Mouse (Mus musculus) kidney, postnatal 0 days (tissue): ENCODE results near the gene Trabd2b. TPM values are rescaled to one million over a fixed set of nuclear protein-coding genes. Genes with fewer than 3 reads are reported as not detected.

Experiments used
- ATAC-seq: fragments of 200-750 bp; cut with Nextera tagmentation; replicated peaks from 2 replicates; pipeline ENCODE4 v1.8.0; 2017; ENCODE audit warnings: low read depth, moderate number of reproducible peaks, moderate TSS enrichment, moderate library complexity; ENCODE audit not compliant: low FRiP score
- DNase-seq: peaks from one replicate; pipeline ENCODE4 v3.0.0-alpha.2; 2016; ENCODE audit warnings: low spot score
- H3K27ac ChIP-seq: fragments of 300-500 bp; sonication (generic); 2 replicates; pipeline ENCODE4 v1.5.1; 2014; ENCODE audit warnings: mild to moderate bottlenecking
- H3K27me3 ChIP-seq: fragments of 300-500 bp; sonication (generic); 2 replicates; pipeline ENCODE4 v1.6.1; 2014; ENCODE audit warnings: low read length, mixed read lengths; ENCODE audit not compliant: insufficient read depth
- H3K36me3 ChIP-seq: fragments of 300-500 bp; sonication (generic); 2 replicates; pipeline ENCODE4 v1.6.1; 2014; ENCODE audit warnings: low read length, mixed read lengths; ENCODE audit not compliant: insufficient read depth
- H3K4me1 ChIP-seq: fragments of 300-500 bp; sonication (generic); replicated peaks from 2 replicates; pipeline ENCODE4 v1.6.1; 2014; ENCODE audit warnings: antibody characterized with exemption, low read length, mixed read lengths; ENCODE audit not compliant: insufficient read depth
- H3K4me2 ChIP-seq: fragments of 300-500 bp; sonication (generic); 2 replicates; pipeline ENCODE4 v1.6.1; 2014; ENCODE audit warnings: mild to moderate bottlenecking, low read length, moderate library complexity, mixed read lengths
- H3K4me3 ChIP-seq: fragments of 300-500 bp; sonication (generic); replicated peaks from 2 replicates; pipeline ENCODE4 v1.5.1; 2014; ENCODE audit warnings: low read depth, low read length
- H3K9ac ChIP-seq: fragments of 300-500 bp; sonication (generic); 2 replicates; pipeline ENCODE4 v1.6.1; 2014; ENCODE audit warnings: low read depth, low read length
- H3K9me3 ChIP-seq: fragments of 300-500 bp; sonication (generic); replicated peaks from 2 replicates; pipeline ENCODE4 v1.6.1; 2016; ENCODE audit warnings: low read length, inconsistent platforms, mixed read lengths
- CTCF ChIP-seq: IDR thresholded peaks from 2 replicates; pipeline ENCODE4 v1.5.1; 2016; ENCODE audit warnings: antibody characterized with exemption, low read depth, mild to moderate bottlenecking, moderate library complexity
- WGBS: fragments of 180-500 bp; shearing (Covaris S2); extraction: QIAGEN DNeasy Blood & Tissue Kit; methylation state at CpG from one replicate; pipeline ENCODE4 v1.1.7; 2014; 5-methylcytosine and 5-hydroxymethylcytosine counted together
- polyA plus RNA-seq: library from polyadenylated mRNA; unstranded; fragments of >200 nt; fragmentation: Nextera tagmentation; extraction: Ambion mirVana; gene quantifications from 2 replicates; pipeline ENCODE4 v1.2.1, GENCODE M21; 2015

Trabd2b gene
- polyA plus RNA-seq, 1 experiment from 2014 or later = 5.2 TPM

DNA sequence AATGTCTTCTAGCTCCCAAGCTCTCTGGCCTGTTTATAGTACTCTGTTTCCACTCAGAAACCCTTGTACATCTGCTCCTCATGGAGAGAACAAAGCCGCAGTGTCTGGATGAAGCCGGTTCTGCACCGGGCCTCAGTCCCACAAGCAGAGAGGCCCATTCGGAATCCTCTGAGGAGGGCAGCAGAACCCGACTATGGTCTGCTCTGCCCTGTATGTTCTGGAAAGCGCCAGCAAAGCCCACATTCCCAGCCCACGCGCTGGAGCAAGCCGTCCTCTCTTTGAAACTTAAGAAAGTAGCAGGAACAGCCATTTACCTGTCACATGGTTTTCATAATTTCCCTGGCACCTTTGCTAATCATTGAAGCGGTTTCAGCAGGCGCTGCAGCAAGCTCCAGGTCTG, 29.0 kb upstream of the Trabd2b start:
- H3K27ac ChIP-seq = peak overlapping the region; percentile 10; the same call in 1 of the 2 replicates
- no peak for TF ChIP-seq CTCF
- H3K9me3 ChIP-seq = no peaks in the 10 kb centered on the region
- WGBS = 79% methylated on average over 11 of the region's 11 CpGs
- H3K36me3 ChIP-seq = no peaks in the 10 kb centered on the region
- H3K9ac ChIP-seq = no peak overlapping the region
- no peak overlapping the region for H3K4me2 ChIP-seq
- DNase-seq (peak; percentile 19), ATAC-seq (peak; percentile 46; the same call in 1 of the 2 replicates)
- no peaks in the 10 kb centered on the region for H3K27me3 ChIP-seq
- H3K4me1 ChIP-seq = no peaks in the 10 kb centered on the region
- H3K4me3 ChIP-seq = no peak overlapping the region

DNA sequence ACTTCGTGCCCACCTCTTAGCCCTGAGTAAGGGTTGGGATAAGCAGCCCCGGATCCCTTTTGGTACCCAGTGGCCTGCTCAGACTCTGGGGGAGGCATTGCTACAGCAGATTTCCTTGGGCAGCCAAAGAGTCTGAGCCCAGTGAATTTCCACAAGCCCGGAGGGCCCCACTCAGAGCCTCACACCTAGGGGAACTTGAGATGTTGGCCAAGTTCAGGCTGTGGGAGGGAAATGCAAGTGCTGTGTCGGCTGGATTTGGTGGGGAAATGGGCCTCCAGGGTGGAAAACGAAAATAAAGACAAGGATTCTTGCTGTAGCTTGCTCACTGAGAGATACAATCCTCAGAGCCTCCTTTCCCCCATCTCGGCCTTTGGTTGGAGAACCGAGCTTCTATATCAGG, 28.0 kb upstream of the Trabd2b start:
- DNase-seq = no peak
- WGBS = 60% methylated on average over 7 of the region's 7 CpGs

DNA sequence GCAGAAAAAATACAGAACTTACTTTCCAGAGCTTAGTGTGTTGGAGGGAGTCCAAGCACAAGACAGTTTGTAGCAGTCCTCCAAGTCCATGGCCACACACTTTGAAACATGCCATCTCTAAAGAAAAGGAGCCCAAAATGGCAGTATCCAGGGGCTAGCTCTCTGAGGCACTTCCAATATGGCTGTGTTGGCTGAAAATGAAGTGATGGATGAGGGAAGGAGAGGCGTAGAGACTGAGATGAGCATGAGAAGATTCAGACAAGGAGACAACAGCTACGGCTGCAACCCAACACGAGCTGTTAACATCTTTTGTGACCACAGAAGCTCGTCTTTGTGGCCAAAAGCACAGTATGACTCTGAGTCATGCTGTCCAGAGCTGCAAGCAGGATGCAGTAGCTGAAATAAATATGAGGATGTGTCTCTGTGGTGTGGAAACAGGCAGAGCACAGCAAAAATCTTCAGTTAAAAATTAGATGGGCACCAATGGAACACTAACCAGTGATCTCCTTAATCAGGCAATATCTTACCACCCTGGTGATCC, 27.0 kb upstream of the Trabd2b start:
- DNase-seq (no peak), ATAC-seq (no peak)
- H3K4me2 ChIP-seq = no peak overlapping the region
- no peak overlapping the region for H3K27ac ChIP-seq
- no peaks in the 10 kb centered on the region for H3K27me3 ChIP-seq
- no peak for TF ChIP-seq CTCF
- no peaks in the 10 kb centered on the region for H3K4me1 ChIP-seq
- no peaks in the 10 kb centered on the region for H3K36me3 ChIP-seq
- no peaks in the 10 kb centered on the region for H3K9me3 ChIP-seq
- H3K9ac ChIP-seq = no peak overlapping the region
- no peak overlapping the region for H3K4me3 ChIP-seq
- 84% methylated on average over 4 of the region's 4 CpGs for WGBS

More for the DNA sequence above, 28.0 kb upstream of the Trabd2b start:
- Histone ChIP-seq H3K36me3 (no peaks in the 10 kb centered on the region), H3K4me1 (no peaks in the 10 kb centered on the region), H3K9me3 (no peaks in the 10 kb centered on the region), H3K9ac (no peak overlapping the region), H3K4me2 (no peak overlapping the region), H3K27ac (0 out of 2 replicates have a peak overlapping the region, but pooled peaks have one; percentile 15), H3K4me3 (no peak overlapping the region), H3K27me3 (no peaks in the 10 kb centered on the region)
- ATAC-seq = no peak
- TF ChIP-seq CTCF = no peak

DNA sequence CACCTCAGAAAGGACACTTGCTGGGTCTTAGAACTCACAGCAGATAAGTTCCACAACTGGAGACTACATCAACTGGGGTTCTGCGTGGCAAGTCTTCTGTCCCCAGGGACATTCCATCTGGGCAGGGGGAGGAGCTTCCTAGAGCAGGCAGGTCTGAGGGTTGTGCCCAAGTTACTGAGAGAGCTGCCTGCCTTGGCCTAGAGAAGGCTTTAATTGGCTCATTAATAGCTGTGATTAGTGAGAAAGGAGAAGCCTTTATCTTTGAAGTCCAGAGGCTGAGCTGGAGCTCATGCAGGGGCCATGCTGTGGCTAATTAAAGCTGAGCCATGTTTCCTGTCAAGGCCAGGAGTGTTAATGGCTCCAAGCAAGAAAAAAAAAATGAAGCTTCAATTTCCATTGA, 23.9 kb upstream of the Trabd2b start:
- TF ChIP-seq CTCF = no peak

DNA sequence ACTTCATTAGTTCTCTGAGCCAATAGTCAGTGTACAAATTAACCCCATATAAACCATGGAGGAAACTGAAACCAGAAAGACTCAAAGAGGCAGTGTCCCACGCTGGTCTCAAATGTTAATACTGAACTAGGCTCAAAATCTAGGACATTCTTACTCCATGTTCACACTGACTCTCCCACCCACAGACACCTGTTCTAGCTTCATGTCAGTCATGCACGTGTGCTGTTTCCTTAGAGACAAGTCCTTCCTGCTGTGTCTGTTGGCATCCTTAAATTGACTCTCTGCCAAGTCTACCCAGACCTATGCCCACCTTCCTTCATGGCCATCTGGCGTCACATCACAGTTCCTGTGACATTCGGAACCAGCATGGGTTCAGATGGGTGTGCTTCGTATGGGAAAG, 21.3 kb upstream of the Trabd2b start:
- WGBS = 83% methylated on average over 5 of the region's 5 CpGs
- no peak overlapping the region for H3K4me2 ChIP-seq

More for the DNA sequence above, 23.9 kb upstream of the Trabd2b start:
- no peak for DNase-seq
- Histone ChIP-seq H3K9ac (no peak overlapping the region), H3K27ac (no peak overlapping the region), H3K36me3 (no peaks in the 10 kb centered on the region), H3K4me3 (no peak overlapping the region), H3K4me2 (no peak overlapping the region), H3K4me1 (no peaks in the 10 kb centered on the region), H3K27me3 (no peaks in the 10 kb centered on the region), H3K9me3 (no peaks in the 10 kb centered on the region)
- no peak for ATAC-seq
- 4% methylated on average over 1 of the region's 1 CpGs for WGBS

DNA sequence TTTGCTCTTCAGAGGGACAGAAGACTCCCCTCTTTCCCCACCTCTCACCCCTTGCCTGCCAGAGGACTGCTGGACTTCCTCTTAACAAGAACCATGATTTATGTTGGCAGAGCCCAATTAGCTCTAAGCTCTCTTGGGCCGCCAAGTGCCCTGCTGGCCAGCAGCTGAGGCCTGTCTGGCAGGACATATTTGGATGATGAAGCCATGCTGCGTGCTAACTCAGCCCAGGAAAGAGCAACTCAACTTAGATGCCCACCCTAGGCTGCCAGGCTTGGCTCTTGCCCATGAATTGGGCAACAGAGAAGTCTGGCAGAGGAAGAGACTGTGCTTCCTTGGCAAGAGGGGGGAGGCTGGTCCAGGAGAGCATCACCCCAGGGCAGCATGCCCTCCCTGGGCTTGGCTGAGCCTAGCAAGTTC, 20.1 kb upstream of the Trabd2b start:
- no peaks in the 10 kb centered on the region for H3K36me3 ChIP-seq
- H3K4me3 ChIP-seq = no peak overlapping the region
- no peak overlapping the region for H3K27ac ChIP-seq
- no peak overlapping the region for H3K4me2 ChIP-seq
- ATAC-seq (no peak), DNase-seq (no peak)
- no peaks in the 10 kb centered on the region for H3K9me3 ChIP-seq
- no peak overlapping the region for H3K9ac ChIP-seq
- no peaks in the 10 kb centered on the region for H3K4me1 ChIP-seq
- 45% methylated on average over 2 of the region's 2 CpGs for WGBS
- H3K27me3 ChIP-seq = no peaks in the 10 kb centered on the region
- TF ChIP-seq CTCF = no peak

More for the DNA sequence above, 21.3 kb upstream of the Trabd2b start:
- Histone ChIP-seq H3K4me3 (no peak overlapping the region), H3K9me3 (no peaks in the 10 kb centered on the region), H3K9ac (no peak overlapping the region), H3K36me3 (no peaks in the 10 kb centered on the region), H3K4me1 (no peaks in the 10 kb centered on the region), H3K27ac (no peak overlapping the region), H3K27me3 (no peaks in the 10 kb centered on the region)
- ATAC-seq = no peak
- DNase-seq = no peak
- TF ChIP-seq CTCF = no peak

DNA sequence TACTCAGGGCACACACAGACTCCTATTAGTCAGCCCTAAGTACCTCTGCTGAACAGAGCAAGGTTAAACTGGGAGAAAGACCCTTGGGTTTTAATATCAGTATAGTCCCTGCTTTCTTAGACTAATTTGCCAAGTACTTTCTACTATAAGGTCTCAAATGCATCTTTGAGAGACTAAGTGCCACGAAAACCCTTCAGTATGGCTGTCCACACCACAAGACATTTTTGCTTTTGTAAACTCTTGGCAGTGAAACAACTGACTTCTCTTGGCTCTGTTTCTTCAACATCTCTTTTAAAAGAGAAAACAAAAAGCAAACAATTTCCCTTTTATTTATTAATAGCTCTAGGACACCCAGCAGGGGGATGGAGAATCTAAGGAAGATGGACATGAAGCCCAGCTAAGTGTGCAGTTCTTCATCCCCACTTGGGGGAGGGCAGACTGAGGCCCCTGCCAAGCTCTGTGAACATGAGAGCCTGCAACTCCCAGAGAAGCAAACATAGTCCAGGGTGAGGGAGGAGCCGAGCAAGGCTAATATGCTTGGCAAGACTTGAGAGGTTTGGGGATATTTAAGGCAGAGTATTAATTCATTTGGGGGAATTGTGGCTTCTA, 18.9 kb upstream of the Trabd2b start:
- H3K4me3 ChIP-seq = no peak overlapping the region
- no peak overlapping the region for H3K9ac ChIP-seq
- no peaks in the 10 kb centered on the region for H3K36me3 ChIP-seq
- H3K9me3 ChIP-seq = no peaks in the 10 kb centered on the region
- no peak overlapping the region for H3K27ac ChIP-seq
- WGBS = 72% methylated on average over 2 of the region's 2 CpGs
- DNase-seq = no peak
- TF ChIP-seq CTCF = no peak
- H3K27me3 ChIP-seq = no peaks in the 10 kb centered on the region
- H3K4me1 ChIP-seq = no peaks in the 10 kb centered on the region
- H3K4me2 ChIP-seq = no peak overlapping the region
- no peak for ATAC-seq
